Mouse (Mus musculus) lung, embryonic 15.5 days (tissue): ENCODE data around the gene Gk5. TPM values are rescaled to one million over a fixed set of nuclear protein-coding genes. Genes with fewer than 3 reads are reported as not detected.

Source experiments
- polyA plus RNA-seq: library from polyadenylated mRNA; unstranded; fragments of >200 nt; fragmentation: Nextera tagmentation; extraction: Ambion mirVana; gene quantifications from 2 replicates; pipeline ENCODE4 v1.2.1, GENCODE M21; 2015

Gene Gk5
- polyA plus RNA-seq, 1 experiment from 2014 or later: 4.2 TPM

Other genes with a start within 250 kb of the Gk5 start
- 14.8 and 17.4 TPM in 2 replicates for gene Xrn1, start 164.6 kb upstream of the Gk5 start, polyA plus RNA-seq
- 38.8 and 39.7 TPM in 2 replicates for gene Tfdp2, start 76.9 kb downstream of the Gk5 start, polyA plus RNA-seq
- gene Atp1b3, start 245.1 kb downstream of the Gk5 start, polyA plus RNA-seq: 193 and 197 TPM in 2 replicates